Mouse (Mus musculus): ENCODE measurements around the gene Tap2. TPM values are rescaled to one million over a fixed set of nuclear protein-coding genes. Genes with fewer than 3 reads are reported as not detected.
"Not testable (repeated sequence)": the region's sequence is repeated elsewhere in the genome, so short reads cannot be mapped to it uniquely, and the experiment has no call there.

Gene Tap2
- total RNA-seq, 2 experiments from 2014 or later, result 4.1 to 6.6 TPM

GRCm38 (mm10) chr17:34211746-34212365 is 8.5 kb downstream of the Tap2 start:
- no peak for DNase-seq (ENCODE audit: low spot score)

GRCm38 (mm10) chr17:34213936-34214335 is 10.6 kb downstream of the Tap2 start:
- DNase-seq (ENCODE audit: low spot score), result no peak

GRCm38 (mm10) chr17:34215176-34215575 is 11.8 kb downstream of the Tap2 start:
- DNase-seq (ENCODE audit: low spot score), result no peak

- DNase-seq (ENCODE audit: low spot score), result no peak
These were observed 14.0 kb downstream of the Tap2 start for GRCm38 (mm10) chr17:34217216-34217928.

- no peak for DNase-seq (ENCODE audit: low spot score)
These were observed 14.7 kb downstream of the Tap2 start for GRCm38 (mm10) chr17:34217986-34218385.

- DNase-seq (ENCODE audit: low spot score), result peak; percentile 79
These were observed 15.3 kb downstream of the Tap2 start for GRCm38 (mm10) chr17:34218675-34219074.

GRCm38 (mm10) chr17:34219096-34219495 is 15.8 kb downstream of the Tap2 start:
- not testable (repeated sequence) for DNase-seq (ENCODE audit: low spot score)

- peak; percentile 66 for DNase-seq (ENCODE audit: low spot score)
These were observed 16.5 kb downstream of the Tap2 start for GRCm38 (mm10) chr17:34219801-34220200.

- DNase-seq (ENCODE audit: low spot score), result not testable (repeated sequence)
These were observed 17.1 kb downstream of the Tap2 start for GRCm38 (mm10) chr17:34220401-34220800.

GRCm38 (mm10) chr17:34224816-34225215 is 21.5 kb downstream of the Tap2 start:
- DNase-seq (ENCODE audit: low spot score), result no peak

GRCm38 (mm10) chr17:34225426-34225825 is 22.1 kb downstream of the Tap2 start:
- DNase-seq (ENCODE audit: low spot score), result no peak

GRCm38 (mm10) chr17:34225911-34226310 is 22.6 kb downstream of the Tap2 start:
- DNase-seq (ENCODE audit: low spot score), result not testable (repeated sequence)

- not testable (repeated sequence) for DNase-seq (ENCODE audit: low spot score)
These were observed 27.6 kb downstream of the Tap2 start for GRCm38 (mm10) chr17:34230971-34231370.

GRCm38 (mm10) chr17:34232021-34232420 is 28.7 kb downstream of the Tap2 start:
- not testable (repeated sequence) for DNase-seq (ENCODE audit: low spot score)

- peak; percentile 85 for DNase-seq (ENCODE audit: low spot score)
These were observed 31.6 kb downstream of the Tap2 start for GRCm38 (mm10) chr17:34234926-34235325.

GRCm38 (mm10) chr17:34236691-34237090 is 33.4 kb downstream of the Tap2 start:
- DNase-seq (ENCODE audit: low spot score), result no peak

- DNase-seq (ENCODE audit: low spot score), result no peak
These were observed 34.4 kb downstream of the Tap2 start for GRCm38 (mm10) chr17:34237741-34238140.

GRCm38 (mm10) chr17:34238706-34239105 is 35.4 kb downstream of the Tap2 start, which contains the start of gene H2-Ob:
TSS of gene H2-Ob (plus strand) at chr17:34238903.
- DNase-seq (ENCODE audit: low spot score), result peak; percentile 30

GRCm38 (mm10) chr17:34239601-34240041 is 36.3 kb downstream of the Tap2 start:
- no peak for DNase-seq (ENCODE audit: low spot score)

- no peak for DNase-seq (ENCODE audit: low spot score)
These were observed 37.0 kb downstream of the Tap2 start for GRCm38 (mm10) chr17:34240366-34240765.

- no peak for DNase-seq (ENCODE audit: low spot score)
These were observed 37.6 kb downstream of the Tap2 start for GRCm38 (mm10) chr17:34240916-34241315.

GRCm38 (mm10) chr17:34244656-34245055 is 41.3 kb downstream of the Tap2 start:
- no peak for DNase-seq (ENCODE audit: low spot score)

- no peak for DNase-seq (ENCODE audit: low spot score)
These were observed 43.7 kb downstream of the Tap2 start for GRCm38 (mm10) chr17:34247047-34247446.
